Mouse (Mus musculus) left cerebral cortex, adult 9 months (tissue): Measurements from ENCODE around the gene Slc36a2.

Source experiments
- DNase-seq, 2 experiments: peaks; one replicate each; pipeline ENCODE4 v3.0.0; 2022; ENCODE audit warnings: low spot score in 2 of 2

The Slc36a2 gene

GRCm38 (mm10) chr11:55184246-55184645 is 631 bp downstream of the Slc36a2 start:
- no peak for DNase-seq

DNA sequence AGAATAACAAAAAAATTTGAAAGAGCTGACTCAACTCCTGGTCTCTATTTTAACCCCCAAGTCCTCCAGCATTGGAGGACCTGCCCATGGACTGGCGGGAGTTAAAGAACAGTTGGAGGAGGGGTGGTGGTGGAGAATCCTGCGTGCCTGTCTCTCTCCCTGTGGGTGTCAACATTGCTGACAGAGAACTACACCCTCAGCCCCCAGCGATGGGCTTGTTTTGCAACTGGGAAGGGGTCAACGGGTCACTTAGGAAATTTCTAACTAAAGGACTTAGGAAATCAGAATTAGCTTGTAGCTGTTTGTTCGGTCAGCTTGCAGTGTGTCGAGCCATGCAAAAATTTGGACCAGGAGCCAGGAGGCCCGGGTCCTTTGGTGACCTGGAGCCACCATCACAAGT is 1.8 kb downstream of the Slc36a2 start:
- DNase-seq, result no peak

DNA sequence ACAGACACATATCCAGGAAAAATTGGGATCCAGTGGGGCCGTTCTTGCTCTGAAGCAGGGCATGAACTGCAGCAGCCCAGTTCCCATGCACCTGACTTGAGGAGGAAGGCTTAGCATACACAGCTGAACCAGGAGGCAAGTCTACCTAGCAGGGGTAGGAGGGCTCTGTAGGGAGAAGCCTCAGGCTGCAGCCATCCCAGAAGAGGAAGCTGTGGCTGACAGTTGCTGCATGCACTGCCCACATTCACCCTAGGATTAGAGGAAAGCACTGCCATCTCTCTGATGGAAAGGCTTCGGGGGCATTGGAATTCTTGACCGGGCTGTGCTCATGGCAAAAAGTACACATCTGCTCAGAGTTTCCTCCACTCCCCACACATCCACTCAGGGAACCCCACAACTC is 5.0 kb downstream of the Slc36a2 start:
- DNase-seq, result no peak

DNA sequence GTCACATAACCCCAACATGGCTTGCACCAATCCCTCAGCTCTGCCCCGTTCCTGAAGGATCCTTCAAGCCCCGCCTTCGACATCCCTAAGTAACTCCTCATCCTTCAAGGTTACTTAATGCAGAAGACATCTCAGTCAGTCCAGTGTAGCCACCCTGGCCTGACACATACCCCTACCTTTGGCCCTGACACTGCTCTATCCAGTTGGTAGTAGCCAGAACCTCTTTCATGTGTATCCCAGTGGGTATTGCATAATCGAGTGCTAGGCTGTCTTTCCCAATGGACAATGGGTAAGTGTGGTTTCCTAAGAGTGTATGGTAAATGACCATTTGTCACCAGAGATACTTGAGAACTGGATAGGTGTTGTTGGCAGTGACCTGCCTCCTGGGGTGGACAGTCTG is 6.0 kb downstream of the Slc36a2 start:
- DNase-seq, result no peak

- no peak for DNase-seq
Measured at GRCm38 (mm10) chr11:55170501-55170900, 14.4 kb downstream of the Slc36a2 start.

DNA sequence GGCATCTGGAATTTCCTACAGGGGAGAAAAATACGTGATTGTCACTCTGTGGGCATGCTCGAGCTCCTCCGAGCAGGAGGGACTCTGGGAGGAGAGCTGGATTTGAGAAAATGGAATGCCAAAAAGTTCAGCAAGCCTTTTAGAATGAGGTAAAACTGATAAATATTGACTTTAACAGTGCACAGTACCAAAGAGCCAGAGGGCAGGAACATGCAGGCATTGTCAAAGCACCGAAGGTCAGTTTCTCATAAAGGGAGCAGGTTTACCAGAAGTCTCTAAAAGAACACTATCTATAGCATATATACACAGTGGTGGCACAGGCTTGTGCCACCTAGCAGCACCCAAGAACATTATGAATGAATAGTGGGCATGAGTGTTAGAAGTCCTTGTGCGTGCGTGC is 16.0 kb downstream of the Slc36a2 start:
- DNase-seq, result no peak

DNA sequence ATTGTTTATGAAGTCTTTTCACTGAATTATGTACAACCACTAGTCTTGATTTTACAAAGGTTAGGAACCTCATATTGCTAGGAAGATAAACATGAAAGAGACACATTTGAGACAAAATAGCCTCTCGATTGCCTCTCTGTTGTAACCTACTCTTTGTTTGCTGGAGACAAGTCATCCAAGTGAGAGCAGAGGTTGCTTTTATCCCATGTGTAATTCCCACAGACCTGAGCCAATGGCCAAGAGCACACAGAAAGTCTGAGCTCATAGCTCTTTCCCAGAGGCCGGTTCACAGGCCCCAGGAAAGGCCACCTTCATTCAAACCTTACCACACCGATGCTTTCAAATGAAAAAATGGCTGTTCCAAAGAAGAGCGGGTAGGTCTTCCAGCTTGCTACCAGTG is 16.4 kb downstream of the Slc36a2 start:
- DNase-seq, result no peak

GRCm38 (mm10) chr11:55165748-55166147 is 19.1 kb downstream of the Slc36a2 start:
- DNase-seq, result no peak

GRCm38 (mm10) chr11:55164723-55165122 is 20.2 kb downstream of the Slc36a2 start:
- peak in 1 of 2 experiments; percentile 62 for DNase-seq

DNA sequence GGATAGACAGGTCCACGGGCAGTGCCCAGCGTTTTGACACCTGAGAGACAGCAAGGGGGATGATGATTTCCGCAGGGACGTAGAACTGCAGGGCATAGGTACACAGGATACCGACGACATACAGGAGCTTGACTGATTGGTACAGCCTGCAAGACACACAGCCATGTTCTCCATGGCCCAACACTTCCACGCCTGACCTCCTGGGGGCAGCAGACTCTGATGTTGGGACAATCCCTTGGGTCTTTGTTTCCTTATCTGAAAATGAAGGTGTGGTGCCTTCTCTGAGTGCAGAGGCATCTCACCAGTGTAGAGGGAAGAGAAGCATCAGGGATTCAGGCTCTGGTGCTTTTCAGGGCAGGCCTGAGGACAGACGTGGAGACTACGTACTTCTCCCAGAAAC is 22.2 kb downstream of the Slc36a2 start:
- DNase-seq, result peak in 1 of 2 experiments; percentile 67

GRCm38 (mm10) chr11:55158785-55159359 is 26.0 kb downstream of the Slc36a2 start:
- peak; percentile 23 to 89 for DNase-seq

DNA sequence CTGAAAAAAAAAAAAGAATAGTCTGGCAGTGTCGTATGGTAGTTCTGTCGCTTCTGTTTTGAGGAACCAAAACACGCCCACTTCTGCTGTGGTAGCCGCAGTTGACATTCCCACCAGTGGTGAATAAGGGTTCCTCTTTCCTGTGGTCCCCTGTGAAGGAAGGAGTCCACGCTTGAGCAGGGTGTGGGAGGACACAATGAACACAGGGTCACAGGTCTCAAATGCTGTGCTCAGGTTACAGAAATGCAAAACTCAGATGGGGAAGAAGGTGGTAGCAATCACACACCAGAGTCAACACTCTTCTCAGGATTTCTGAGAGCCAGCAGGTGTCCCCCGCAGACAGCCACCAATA is 29.8 kb downstream of the Slc36a2 start:
- DNase-seq, result no peak

GRCm38 (mm10) chr11:55154398-55155069 is 30.3 kb downstream of the Slc36a2 start:
- no peak for DNase-seq

GRCm38 (mm10) chr11:55151608-55152007 is 33.3 kb downstream of the Slc36a2 start, which contains the start of gene Slc36a3:
Slc36a3 (minus strand) TSS chr11:55151708.
- no peak for DNase-seq

GRCm38 (mm10) chr11:55148461-55148860 is 36.4 kb downstream of the Slc36a2 start:
- DNase-seq, result no peak

DNA sequence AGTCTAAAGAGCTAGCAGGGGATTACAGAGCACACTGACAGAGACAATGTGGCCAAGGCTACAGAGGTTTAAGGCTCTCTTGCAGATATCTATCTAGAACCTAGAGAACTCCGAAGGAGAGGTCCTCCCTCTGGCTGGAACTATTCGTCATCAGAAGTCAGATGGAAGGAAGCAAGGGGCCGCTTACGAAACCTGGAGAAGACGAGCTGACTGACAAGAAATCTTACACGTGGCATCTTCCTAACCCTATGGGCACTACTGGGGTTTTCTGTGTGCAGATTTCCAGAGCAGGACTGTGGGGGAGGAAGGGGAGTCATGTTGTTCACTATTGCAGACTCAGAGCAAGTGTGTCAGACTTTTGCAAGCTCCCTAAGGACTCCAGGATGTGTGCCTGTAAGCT is 37.5 kb downstream of the Slc36a2 start:
- DNase-seq, result no peak

- no peak for DNase-seq
Measured at GRCm38 (mm10) chr11:55146855-55147254, 38.0 kb downstream of the Slc36a2 start.

- no peak for DNase-seq
Measured at GRCm38 (mm10) chr11:55144011-55144410, 40.9 kb downstream of the Slc36a2 start.

DNA sequence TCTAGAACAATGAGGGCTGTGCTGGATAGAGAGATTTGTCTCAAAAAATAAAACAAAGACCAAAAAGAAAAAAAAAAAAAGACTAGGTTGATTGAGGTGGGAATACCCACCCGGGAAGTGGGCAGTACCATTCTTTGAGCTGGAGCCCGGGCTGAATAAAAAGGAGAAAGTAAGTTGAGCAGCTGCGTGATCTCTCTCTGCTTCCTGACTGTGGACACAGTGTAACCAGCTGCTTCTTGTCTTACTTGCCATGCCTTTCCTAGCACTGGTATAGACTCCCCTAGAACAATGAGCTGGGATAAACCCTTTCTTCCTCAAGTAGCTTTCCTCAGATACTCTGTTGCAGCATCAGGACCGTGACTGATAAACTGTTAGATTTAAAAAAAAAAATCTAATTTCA is 43.4 kb downstream of the Slc36a2 start:
- DNase-seq, result no peak

DNA sequence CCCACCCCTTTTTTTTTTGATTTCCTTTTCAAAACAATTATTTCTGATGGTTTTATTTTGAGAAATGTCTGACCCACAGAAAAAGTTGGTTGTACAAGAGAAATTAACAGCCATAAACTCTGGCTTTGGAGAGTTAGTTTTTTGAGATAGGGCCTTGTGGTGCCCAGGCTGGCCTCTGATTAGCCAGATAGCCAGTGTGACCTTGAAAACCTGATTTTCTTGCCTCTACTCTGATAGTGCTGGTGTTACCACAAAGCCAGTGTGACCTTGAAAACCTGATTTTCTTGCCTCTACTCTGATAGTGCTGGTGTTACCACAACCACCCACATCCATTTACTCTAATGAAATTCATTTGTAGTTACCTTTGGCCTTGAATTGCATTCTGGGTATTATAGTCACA is 47.2 kb downstream of the Slc36a2 start:
- DNase-seq, result no peak

DNA sequence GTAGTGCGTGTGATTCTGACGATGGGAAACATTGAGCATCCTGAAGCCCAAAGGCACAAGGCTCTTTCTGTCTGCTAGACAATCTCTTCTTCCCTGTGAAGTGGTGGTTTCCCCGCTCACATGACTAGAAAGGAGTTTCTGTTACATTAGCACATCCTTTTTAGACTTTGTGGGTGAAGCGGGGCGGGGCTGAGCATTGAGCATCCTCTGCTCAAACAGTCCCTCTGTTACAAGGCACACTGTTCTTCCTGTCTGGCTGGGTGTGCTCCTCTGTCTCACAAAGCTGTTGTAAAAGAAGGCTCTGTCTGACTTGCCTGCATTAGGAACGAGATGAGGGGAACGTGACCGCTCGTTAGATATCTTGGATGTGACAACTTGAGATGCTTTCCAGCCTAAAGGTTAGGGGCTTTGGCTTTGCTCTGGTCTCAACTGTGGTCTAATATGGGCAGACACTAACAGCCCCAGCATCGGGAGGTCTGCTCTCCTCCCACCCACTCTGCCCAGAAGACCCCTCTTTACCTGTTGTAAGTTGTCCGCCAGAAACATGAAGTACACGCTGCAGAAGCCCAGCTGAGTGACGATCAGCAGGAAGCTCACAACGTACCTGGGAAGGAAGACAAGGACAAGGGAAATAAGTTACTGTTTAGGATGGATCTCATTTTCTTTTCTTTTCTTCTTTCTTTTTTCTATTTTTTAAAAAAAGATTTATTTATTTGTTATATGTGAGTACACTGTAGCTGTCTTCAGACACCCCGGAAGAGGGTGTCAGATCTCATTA is 47.9 kb downstream of the Slc36a2 start:
- no peak for DNase-seq

- DNase-seq, result no peak
Measured at GRCm38 (mm10) chr11:55134871-55135270, 50.0 kb downstream of the Slc36a2 start.

DNA sequence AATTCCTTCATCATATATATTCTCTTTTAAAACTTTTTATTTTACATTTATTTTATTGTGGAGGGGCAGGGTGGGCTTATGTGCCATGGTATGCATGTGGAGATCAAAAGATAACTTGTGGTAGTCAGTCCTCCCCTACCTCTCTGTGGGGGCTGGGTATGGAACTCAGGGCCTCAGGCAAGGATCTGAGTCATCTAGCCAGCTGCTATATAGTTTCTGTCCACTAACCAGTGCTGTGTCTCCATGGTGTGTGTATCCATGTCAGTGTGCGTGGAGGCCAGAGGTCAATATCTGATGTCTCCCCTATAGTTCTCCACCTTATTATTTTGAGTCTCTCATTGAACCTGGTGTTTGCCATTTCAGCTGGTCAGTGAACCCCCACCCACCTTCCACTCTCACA is 50.5 kb downstream of the Slc36a2 start:
- no peak for DNase-seq
